Mouse (Mus musculus): ENCODE results near the gene Ccr8.

DNA sequence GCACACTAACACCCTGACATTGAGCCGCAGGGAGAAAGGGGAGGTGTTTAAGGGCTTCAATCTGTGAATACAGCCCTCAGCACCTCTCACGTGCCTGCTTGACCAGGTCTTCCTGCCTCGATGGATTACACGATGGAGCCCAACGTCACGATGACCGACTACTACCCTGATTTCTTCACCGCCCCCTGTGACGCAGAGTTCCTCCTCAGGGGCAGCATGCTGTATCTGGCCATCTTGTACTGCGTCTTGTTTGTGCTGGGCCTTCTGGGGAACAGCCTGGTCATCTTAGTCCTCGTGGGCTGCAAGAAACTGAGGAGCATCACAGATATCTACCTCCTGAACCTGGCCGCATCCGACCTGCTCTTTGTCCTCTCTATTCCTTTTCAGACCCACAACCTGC lies 1.8 kb downstream of the Ccr8 start:
- TF ChIP-seq POLR2A (IDR thresholded peaks at IDR 0.05; ENCODE audit: borderline replicate concordance, extremely low read depth, insufficient read depth, insufficient read length, poor library complexity, severe bottlenecking) (no peak), CTCF (IDR thresholded peaks at IDR 0.05; ENCODE audit: borderline replicate concordance, extremely low read depth, insufficient read depth, insufficient read length) (no peak)

Data from brain, embryonic 14.5 days (tissue).